Mouse (Mus musculus) CH12.LX (cell line): ENCODE results near the gene Nlrp1a. TPM values are rescaled to one million over a fixed set of nuclear protein-coding genes. Genes with fewer than 3 reads are reported as not detected.

Experiments used
- DNase-seq: peaks from one replicate; pipeline ENCODE4 v3.0.0-alpha.2; 2013; ENCODE audit errors: extremely low read depth
- H3K27ac ChIP-seq: 2 replicates; pipeline ENCODE4 v1.5.1; 2012; ENCODE audit warnings: low read depth, mild to moderate bottlenecking, control low read depth, moderate library complexity; ENCODE audit not compliant: insufficient read depth
- H3K27me3 ChIP-seq: replicated peaks from 2 replicates; pipeline ENCODE3; 2012; ENCODE audit warnings: inconsistent platforms
- H3K36me3 ChIP-seq, 2 experiments: replicated peaks in 1 of 2; 2 replicates each; pipeline versions ENCODE3 to v1.6.1; 2012; ENCODE audit warnings: inconsistent platforms in 1 of 2, low read length in 1 of 2, mild to moderate bottlenecking in 1 of 2, mixed read lengths in 1 of 2, moderate library complexity in 1 of 2; ENCODE audit not compliant: control insufficient read depth in 1 of 2, insufficient read depth in 1 of 2
- H3K4me1 ChIP-seq, 2 experiments: 2 replicates each; pipeline ENCODE4 v1.6.1; 2012; ENCODE audit warnings: inconsistent platforms in 1 of 2, moderate library complexity in 1 of 2; ENCODE audit not compliant: insufficient read depth in 2 of 2, control insufficient read depth in 1 of 2
- H3K4me2 ChIP-seq: 2 replicates; pipeline ENCODE4 v1.6.1; 2012; ENCODE audit warnings: low read depth, mild to moderate bottlenecking, control low read depth; ENCODE audit not compliant: poor library complexity, insufficient read depth, severe bottlenecking
- H3K4me3 ChIP-seq, 3 experiments: fragments of 150-350 bp in 1 of 3; sonication (generic) in 1 of 3; replicated peaks in 1 of 3; 2 replicates each; pipeline versions ENCODE3 to v1.5.1; 2011 to 2012; ENCODE audit warnings: low read depth in 2 of 3, low read length in 2 of 3, mild to moderate bottlenecking in 2 of 3, moderate library complexity in 2 of 3, control low read depth in 1 of 3, improper control_type of control experiment in 1 of 3, inconsistent platforms in 1 of 3, mixed read lengths in 1 of 3; ENCODE audit not compliant: poor library complexity in 1 of 3
- H3K79me2 ChIP-seq: replicated peaks from 2 replicates; pipeline ENCODE4 v1.6.1; 2012; ENCODE audit warnings: mild to moderate bottlenecking, moderate library complexity; ENCODE audit not compliant: control insufficient read depth, poor library complexity, insufficient read depth, severe bottlenecking; ENCODE audit errors: extremely low read depth
- H3K9ac ChIP-seq: 2 replicates; pipeline ENCODE4 v1.6.1; 2012; ENCODE audit warnings: low read depth, mild to moderate bottlenecking, control low read depth, moderate library complexity; ENCODE audit not compliant: insufficient read depth
- H3K9me3 ChIP-seq: replicated peaks from 2 replicates; pipeline ENCODE3; 2012; ENCODE audit warnings: low read length, inconsistent platforms, mixed read lengths
- CHD1 ChIP-seq: IDR thresholded peaks from 2 replicates; pipeline ENCODE4 v1.6.1; 2012; ENCODE audit warnings: low read depth, low read length, improper control_type of control experiment, inconsistent platforms
- CTCF ChIP-seq, 2 experiments: IDR thresholded peaks in 1 of 2; conservative IDR thresholded peaks in 1 of 2; 2 replicates each; pipeline ENCODE4 v1.5.1; 2011 to 2012; ENCODE audit warnings: low read depth in 2 of 2, low read length in 2 of 2, improper control_type of control experiment in 1 of 2, inconsistent platforms in 1 of 2, mild to moderate bottlenecking in 1 of 2, moderate library complexity in 1 of 2
- ETS1 ChIP-seq: conservative IDR thresholded peaks from 2 replicates; pipeline ENCODE4 v1.6.1; 2012; ENCODE audit warnings: low read depth, mild to moderate bottlenecking, inconsistent platforms, low read length, improper control_type of control experiment, moderate library complexity
- GABPA ChIP-seq: IDR thresholded peaks from 2 replicates; pipeline ENCODE4 v1.6.1; 2012; ENCODE audit warnings: low read depth, low read length, improper control_type of control experiment, inconsistent platforms; ENCODE audit not compliant: insufficient replicate concordance
- IRF4 ChIP-seq: IDR thresholded peaks from 2 replicates; pipeline ENCODE4 v1.6.1; 2014; ENCODE audit warnings: low read depth, mild to moderate bottlenecking, inconsistent platforms, low read length, improper control_type of control experiment
- JUN ChIP-seq: IDR thresholded peaks from 2 replicates; pipeline ENCODE4 v1.6.1; 2011; ENCODE audit warnings: low read depth, mild to moderate bottlenecking, low read length, improper control_type of control experiment, moderate library complexity; ENCODE audit not compliant: insufficient read depth
- MEF2A ChIP-seq: IDR thresholded peaks from 2 replicates; pipeline ENCODE4 v1.6.1; 2014; ENCODE audit warnings: low read depth, mild to moderate bottlenecking, inconsistent platforms, low read length, improper control_type of control experiment, borderline replicate concordance
- MYC ChIP-seq: IDR thresholded peaks from 2 replicates; pipeline ENCODE4 v1.6.1; 2011; ENCODE audit warnings: low read depth, mild to moderate bottlenecking, improper control_type of control experiment, low read length
- RCOR1 ChIP-seq: conservative IDR thresholded peaks from 2 replicates; pipeline ENCODE4 v1.6.1; 2012; ENCODE audit warnings: low read depth, mild to moderate bottlenecking, inconsistent platforms, low read length, improper control_type of control experiment
- SIN3A ChIP-seq: IDR thresholded peaks from 2 replicates; pipeline ENCODE4 v1.6.1; 2012; ENCODE audit warnings: low read length, improper control_type of control experiment, inconsistent platforms
- UBTF ChIP-seq: IDR thresholded peaks from 2 replicates; pipeline ENCODE4 v1.6.1; 2012; ENCODE audit warnings: low read depth, mild to moderate bottlenecking, inconsistent platforms, low read length, improper control_type of control experiment, moderate library complexity
- ZKSCAN1 ChIP-seq: IDR thresholded peaks from 2 replicates; pipeline ENCODE4 v1.6.1; 2012; ENCODE audit warnings: low read depth, inconsistent platforms, low read length, improper control_type of control experiment, borderline replicate concordance
- ZNF384 ChIP-seq: IDR thresholded peaks from 2 replicates; pipeline ENCODE4 v1.6.1; 2012; ENCODE audit warnings: low read depth, low read length, improper control_type of control experiment, inconsistent platforms
- dilution Hi-C: fragments of 300-500 bp; cut with MboI; formaldehyde crosslinking; loops from 2 replicates; pipeline ENCODE4 v1.14.3; 2020; ENCODE audit warnings: low sequenced_read_pairs; ENCODE audit not compliant: extremely low pct_unique_long_range_greater_than_20kb, extremely low pct_ligation_motif_present
- in situ Hi-C: fragments of 300-500 bp; cut with MboI; formaldehyde crosslinking; loops from 3 replicates; pipeline ENCODE4 v1.14.3; 2019; ENCODE audit warnings: low sequenced_read_pairs, low pct_ligation_motif_present, low pct_unique_long_range_greater_than_20kb, mixed read lengths
- polyA plus RNA-seq: library from polyadenylated mRNA; unstranded; fragments of >175 nt; gene quantifications from 2 replicates; pipeline ENCODE4 v1.2.1, GENCODE M21; 2012; ENCODE audit warnings: low read depth; ENCODE audit not compliant: insufficient read length
- total RNA-seq, 2 experiments: library from RNA; depleted of rRNA; stranded (reverse); fragments of 300-350 nt in 1 of 2; fragments of >200 nt in 1 of 2; gene quantifications; 2 replicates each; pipeline ENCODE4 v1.2.3; 2012 to 2014

Gene Nlrp1a
- total and polyA plus RNA-seq, 3 experiments: 0.34 to 2.6 (median 1.5) TPM

DNA sequence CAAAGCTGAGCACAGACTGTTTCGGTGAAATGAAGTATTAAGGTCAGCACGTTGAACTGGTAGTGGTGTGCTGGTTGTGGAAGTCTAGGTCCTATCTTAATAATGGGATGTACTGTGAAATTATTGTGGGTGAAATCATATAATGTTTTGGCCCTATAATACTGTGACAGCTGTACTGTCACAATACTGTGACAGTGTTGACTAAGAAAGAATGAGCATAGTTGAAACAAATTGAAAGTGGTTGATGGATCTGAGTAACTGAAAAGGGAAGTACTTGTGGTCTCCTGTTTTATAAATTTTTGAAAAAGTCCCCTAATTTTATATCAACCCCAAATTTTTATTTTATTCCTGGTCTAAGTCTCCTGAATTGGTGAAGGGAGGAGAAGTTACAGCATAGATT lies 37.4 kb downstream of the Nlrp1a start:
- TF ChIP-seq GABPA (no peak), CHD1 (no peak), MYC (no peak), IRF4 (no peak), ZKSCAN1 (no peak), RCOR1 (no peak), SIN3A (no peak), UBTF (no peak), JUN (no peak), ZNF384 (no peak), MEF2A (no peak), ETS1 (no peak)
- TF ChIP-seq, all 38 proteins: peak for 0
- H3K27me3 ChIP-seq: no peaks in the 10 kb centered on the region
- in situ Hi-C loops: no loop called here
- no peaks in the 10 kb centered on the region for H3K79me2 ChIP-seq
- peaks cover 0 to 20% of the 10 kb centered on the region in 2 experiments; a peak in 2 of 4 replicates for H3K4me1 ChIP-seq
- DNase-seq: no peak
- no peak overlapping the region for H3K9ac ChIP-seq
- peaks cover 0 to 3% of the 10 kb centered on the region in 2 experiments for H3K36me3 ChIP-seq
- dilution Hi-C loops: no loop called here
- no peaks in the 10 kb centered on the region for H3K9me3 ChIP-seq
- H3K27ac ChIP-seq: no peak overlapping the region
- H3K4me3 ChIP-seq: no peak overlapping the region
- no peak overlapping the region for H3K4me2 ChIP-seq

DNA sequence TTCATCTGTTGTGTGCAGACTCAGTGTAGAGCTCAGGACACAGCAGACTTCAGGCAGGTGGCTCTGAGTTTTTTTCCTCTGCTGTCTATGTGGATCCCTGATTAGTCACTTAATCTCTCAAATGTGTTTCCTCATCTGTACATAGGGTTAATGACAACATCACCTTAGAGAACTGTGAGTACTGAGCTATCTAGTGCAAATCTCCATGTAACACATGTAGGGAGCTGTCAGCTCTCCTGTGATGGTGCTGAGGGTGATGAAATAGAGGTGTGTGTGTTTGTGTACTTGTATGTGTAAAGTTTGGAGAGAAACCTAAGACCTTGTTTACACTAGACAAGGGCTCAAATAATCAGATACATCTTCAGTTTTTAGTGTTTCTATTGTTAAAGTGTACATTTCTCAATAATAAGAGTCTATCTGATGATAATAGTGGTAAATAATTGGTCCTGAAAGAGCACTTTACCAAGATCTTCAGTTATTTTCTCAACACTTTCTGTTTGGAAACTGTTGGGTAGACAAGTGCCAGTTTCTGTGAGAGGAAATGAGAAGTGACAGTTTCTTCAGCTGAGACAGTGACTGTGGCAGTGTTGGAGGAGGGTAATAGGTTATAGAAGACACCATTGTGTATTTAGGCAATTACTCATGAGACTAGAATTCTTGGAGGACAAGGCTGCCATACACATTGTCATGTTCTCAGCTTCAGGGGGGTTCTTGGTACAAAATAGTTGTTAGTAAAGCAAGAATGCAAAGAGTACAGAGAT lies 38.1 kb downstream of the Nlrp1a start:
- no peak overlapping the region for H3K9ac ChIP-seq
- H3K4me2 ChIP-seq: no peak overlapping the region
- dilution Hi-C loops: no loop called here
- H3K36me3 ChIP-seq: peaks cover 0 to 3% of the 10 kb centered on the region in 2 experiments
- H3K9me3 ChIP-seq: no peaks in the 10 kb centered on the region
- no peaks in the 10 kb centered on the region for H3K79me2 ChIP-seq
- in situ Hi-C loops: no loop called here
- no peak overlapping the region for H3K4me3 ChIP-seq
- peaks cover 0 to 20% of the 10 kb centered on the region in 2 experiments; a peak in 2 of 4 replicates for H3K4me1 ChIP-seq
- no peak overlapping the region for H3K27ac ChIP-seq
- DNase-seq: peak; percentile 6
- TF ChIP-seq CTCF (conservative IDR thresholded peaks at IDR 0.05 in 1 of 2, IDR thresholded peaks at IDR 0.05 in 1 of 2; ENCODE audit: low read depth in 2 of 2, low read length in 2 of 2): no peak
- H3K27me3 ChIP-seq: no peaks in the 10 kb centered on the region
